Mouse (Mus musculus): ENCODE measurements at regions not wholly inside any gene's neighbourhood (a gene's known extent, or its start where the extent isn't known, plus 50 kb on each side); places are given as distances from the start of the nearest gene placed in this dataset.

DNA sequence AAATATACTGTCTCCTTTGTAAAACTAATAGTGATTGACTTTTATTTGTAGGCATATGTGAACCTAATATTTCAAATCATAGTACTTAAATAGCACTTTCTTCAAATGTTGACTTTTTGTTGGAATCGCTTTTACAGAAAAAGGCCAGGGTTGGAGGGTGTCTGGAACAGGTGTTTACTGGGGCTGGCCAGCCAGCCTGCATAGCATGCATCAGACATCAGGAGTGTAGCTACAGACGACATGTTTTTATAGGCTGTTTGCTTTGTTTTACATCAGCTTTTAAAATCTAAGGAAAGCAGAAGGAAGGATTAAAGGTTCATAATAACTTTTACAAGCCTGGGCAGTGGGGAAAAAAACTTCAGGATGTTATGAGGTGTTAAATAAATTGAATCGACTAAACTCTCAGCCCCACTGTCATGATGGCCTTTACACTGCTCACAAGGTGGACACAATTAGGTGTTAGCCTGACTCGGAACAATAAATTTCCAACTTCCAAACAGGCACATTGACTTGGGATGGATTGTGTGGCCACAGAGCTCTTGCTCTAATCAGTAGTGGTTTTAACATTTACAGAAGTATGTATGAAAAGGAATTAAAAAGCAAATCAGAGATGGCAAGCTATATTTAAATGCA, 66.0 kb downstream of the Rbm43 start:
- POLR2A ChIA-PET = no interaction called here
- CTCF ChIA-PET = interaction anchor here in 1 of 4 experiments (0.6 kb wide), 1 partner anchor 689 kb away, joined by 3 read pairs; no protein-coding TSS in a partner anchor

DNA sequence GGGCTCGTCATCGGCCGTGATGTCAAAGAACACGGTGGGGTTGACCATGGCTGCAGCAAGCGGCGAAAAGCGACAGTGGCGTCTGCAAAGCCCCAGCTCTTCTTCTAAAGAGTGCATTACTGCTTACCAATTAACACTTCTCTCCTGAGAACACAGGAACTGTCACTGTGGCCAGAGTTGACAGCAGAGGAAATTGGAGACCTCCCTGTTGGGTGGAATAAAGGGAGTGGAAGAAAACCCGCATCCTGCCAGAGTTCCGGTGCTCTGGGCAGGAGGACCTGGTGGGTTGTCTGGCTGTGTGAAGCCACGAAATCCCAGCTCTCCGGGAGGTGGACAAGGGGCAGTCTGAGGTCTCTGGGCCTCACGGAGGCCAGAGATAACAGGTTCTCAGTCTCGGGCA, 63.4 kb downstream of the Rbm43 start:
- CTCF ChIA-PET = interaction anchor here in 1 of 4 experiments (0.7 kb wide), 1 partner anchor 1133 kb away, joined by 4 read pairs; no protein-coding TSS in a partner anchor
- POLR2A ChIA-PET = no interaction called here

Data from embryonic stem cell, embryonic (primary cell).